Mouse (Mus musculus) neural tube, embryonic 14.5 days (tissue): Measurements from ENCODE around the gene Gm3625. TPM values are rescaled to one million over a fixed set of nuclear protein-coding genes. Genes with fewer than 3 reads are reported as not detected.
"Not testable (repeated sequence)": the region's sequence is repeated elsewhere in the genome, so short reads cannot be mapped to it uniquely, and the experiment has no call there.

Experiments used
- ATAC-seq: fragments of 200-750 bp; cut with Nextera tagmentation; 2 replicates; pipeline ENCODE4 v1.8.0; 2017; ENCODE audit warnings: low read depth, mild to moderate bottlenecking, moderate TSS enrichment, moderate library complexity
- H3K27ac ChIP-seq: fragments of 300-500 bp; sonication (generic); 2 replicates; pipeline ENCODE4 v1.5.1; 2014; ENCODE audit warnings: low read depth, mild to moderate bottlenecking, control low read depth, low read length, moderate library complexity, mixed read lengths
- H3K27me3 ChIP-seq: fragments of 300-500 bp; sonication (generic); 2 replicates; pipeline ENCODE4 v1.6.1; 2014; ENCODE audit warnings: low read length; ENCODE audit not compliant: control insufficient read depth, insufficient read depth
- H3K36me3 ChIP-seq: fragments of 300-500 bp; sonication (generic); 2 replicates; pipeline ENCODE4 v1.6.1; 2014; ENCODE audit warnings: low read length, mixed read lengths; ENCODE audit not compliant: control insufficient read depth, insufficient read depth
- H3K4me1 ChIP-seq: fragments of 300-500 bp; sonication (generic); 2 replicates; pipeline ENCODE4 v1.6.1; 2014; ENCODE audit warnings: low read length; ENCODE audit not compliant: control insufficient read depth, insufficient read depth
- H3K4me2 ChIP-seq: fragments of 300-500 bp; sonication (generic); 2 replicates; pipeline ENCODE4 v1.6.1; 2014; ENCODE audit warnings: mild to moderate bottlenecking, low read depth, low read length, control low read depth
- H3K4me3 ChIP-seq: fragments of 300-500 bp; sonication (generic); 2 replicates; pipeline ENCODE4 v1.5.1; 2014; ENCODE audit warnings: low read depth, low read length, control low read depth, mixed read lengths
- H3K9ac ChIP-seq: fragments of 300-500 bp; sonication (generic); replicated peaks from 2 replicates; pipeline ENCODE4 v1.6.1; 2014; ENCODE audit warnings: low read depth, mild to moderate bottlenecking, control low read depth, low read length, mixed read lengths
- H3K9me3 ChIP-seq: fragments of 300-500 bp; sonication (generic); 2 replicates; pipeline ENCODE4 v1.6.1; 2016; ENCODE audit warnings: low read length; ENCODE audit not compliant: control insufficient read depth
- WGBS: fragments of 180-500 bp; shearing (Covaris S2); extraction: QIAGEN DNeasy Blood & Tissue Kit; methylation state at CpG from one replicate; pipeline ENCODE4 v1.1.7; 2014; 5-methylcytosine and 5-hydroxymethylcytosine counted together
- polyA plus RNA-seq: library from polyadenylated mRNA; unstranded; fragments of >200 nt; fragmentation: Nextera tagmentation; extraction: Ambion mirVana; gene quantifications from 2 replicates; pipeline ENCODE4 v1.2.1, GENCODE M21; 2014

The Gm3625 gene
- polyA plus RNA-seq, 1 experiment from 2014 or later: not detected

GRCm38 (mm10) chr12:4558475-4559279, 34.0 kb downstream of the Gm3625 start:
- Histone ChIP-seq H3K9ac (no peak overlapping the region), H3K4me1 (no peaks in the 10 kb centered on the region), H3K4me2 (no peak overlapping the region), H3K27me3 (no peaks in the 10 kb centered on the region), H3K4me3 (no peak overlapping the region), H3K27ac (no peak overlapping the region), H3K36me3 (no peaks in the 10 kb centered on the region), H3K9me3 (no peaks in the 10 kb centered on the region)
- 77% methylated on average over 9 of the region's 9 CpGs for WGBS
- ATAC-seq: no peak

- no peaks in the 10 kb centered on the region for H3K9me3 ChIP-seq
- H3K4me3 ChIP-seq: no peak overlapping the region
- H3K27ac ChIP-seq: no peak overlapping the region
- no peaks in the 10 kb centered on the region for H3K4me1 ChIP-seq
- ATAC-seq: no peak
- no peaks in the 10 kb centered on the region for H3K27me3 ChIP-seq
- H3K9ac ChIP-seq: no peak overlapping the region
- no peak overlapping the region for H3K4me2 ChIP-seq
- 59% methylated on average over 3 of the region's 3 CpGs for WGBS
- H3K36me3 ChIP-seq: no peaks in the 10 kb centered on the region
Observed at GRCm38 (mm10) chr12:4558013-4558412, 34.7 kb downstream of the Gm3625 start.

- no peak overlapping the region for H3K9ac ChIP-seq
- no peaks in the 10 kb centered on the region for H3K9me3 ChIP-seq
- no peak overlapping the region for H3K4me2 ChIP-seq
- no peaks in the 10 kb centered on the region for H3K36me3 ChIP-seq
- no peaks in the 10 kb centered on the region for H3K4me1 ChIP-seq
- H3K4me3 ChIP-seq: no peak overlapping the region
- no peak for ATAC-seq
- no peak overlapping the region for H3K27ac ChIP-seq
- 80% methylated on average over 3 of the region's 3 CpGs for WGBS
- H3K27me3 ChIP-seq: no peaks in the 10 kb centered on the region
Observed at GRCm38 (mm10) chr12:4557436-4557835, 35.3 kb downstream of the Gm3625 start.

- Histone ChIP-seq H3K4me1 (no peaks in the 10 kb centered on the region), H3K27ac (no peak overlapping the region), H3K36me3 (no peaks in the 10 kb centered on the region), H3K4me3 (no peak overlapping the region), H3K9me3 (no peaks in the 10 kb centered on the region), H3K27me3 (no peaks in the 10 kb centered on the region), H3K4me2 (no peak overlapping the region), H3K9ac (no peak overlapping the region)
- ATAC-seq: no peak
- 85% methylated on average over 9 of the region's 9 CpGs for WGBS
Observed at GRCm38 (mm10) chr12:4556891-4557290, 35.8 kb downstream of the Gm3625 start.

GRCm38 (mm10) chr12:4555451-4555850, 37.3 kb downstream of the Gm3625 start:
- Histone ChIP-seq H3K4me1 (no peaks in the 10 kb centered on the region), H3K27me3 (no peaks in the 10 kb centered on the region), H3K4me3 (no peak overlapping the region), H3K27ac (no peak overlapping the region), H3K36me3 (no peaks in the 10 kb centered on the region), H3K9me3 (no peaks in the 10 kb centered on the region), H3K4me2 (no peak overlapping the region), H3K9ac (no peak overlapping the region)
- ATAC-seq: no peak
- WGBS: 86% methylated on average over 5 of the region's 6 CpGs

GRCm38 (mm10) chr12:4553704-4554103, 39.0 kb downstream of the Gm3625 start:
- not testable (repeated sequence) for ATAC-seq, H3K27ac ChIP-seq, H3K27me3 ChIP-seq, H3K36me3 ChIP-seq, H3K9ac ChIP-seq, H3K4me2 ChIP-seq, H3K4me1 ChIP-seq, H3K9me3 ChIP-seq, H3K4me3 ChIP-seq
- 93% methylated on average over 3 of the region's 3 CpGs for WGBS

GRCm38 (mm10) chr12:4548053-4549013, 44.4 kb downstream of the Gm3625 start:
- Histone ChIP-seq H3K4me3 (no peak overlapping the region), H3K27ac (no peak overlapping the region), H3K9me3 (no peaks in the 10 kb centered on the region), H3K27me3 (no peaks in the 10 kb centered on the region), H3K9ac (no peak overlapping the region), H3K4me1 (no peaks in the 10 kb centered on the region), H3K4me2 (peak overlapping the region; percentile 41), H3K36me3 (no peaks in the 10 kb centered on the region)
- WGBS: 18% methylated on average over 18 of the region's 18 CpGs
- peak; percentile 89 for ATAC-seq

- peak; percentile 25; the same call in 1 of the 2 replicates for ATAC-seq
- Histone ChIP-seq H3K36me3 (no peaks in the 10 kb centered on the region), H3K27me3 (no peaks in the 10 kb centered on the region)
Observed at GRCm38 (mm10) chr12:4547557-4547956, 45.2 kb downstream of the Gm3625 start.

GRCm38 (mm10) chr12:4546491-4546890, 46.2 kb downstream of the Gm3625 start:
- H3K4me2 ChIP-seq: no peak overlapping the region
- H3K4me3 ChIP-seq: no peak overlapping the region
- H3K27me3 ChIP-seq: no peaks in the 10 kb centered on the region
- H3K4me1 ChIP-seq: no peaks in the 10 kb centered on the region
- no peak overlapping the region for H3K9ac ChIP-seq
- H3K36me3 ChIP-seq: no peaks in the 10 kb centered on the region
- H3K9me3 ChIP-seq: no peaks in the 10 kb centered on the region
- WGBS: 65% methylated on average over 5 of the region's 5 CpGs
- no peak for ATAC-seq
- H3K27ac ChIP-seq: no peak overlapping the region

More at GRCm38 (mm10) chr12:4547557-4547956, 45.2 kb downstream of the Gm3625 start:
- Histone ChIP-seq H3K9ac (no peak overlapping the region), H3K9me3 (no peaks in the 10 kb centered on the region), H3K27ac (no peak overlapping the region), H3K4me3 (no peak overlapping the region), H3K4me2 (no peak overlapping the region), H3K4me1 (no peaks in the 10 kb centered on the region)
- 50% methylated on average over 14 of the region's 14 CpGs for WGBS
